Mouse (Mus musculus): ENCODE results near the gene Gse1. TPM values are rescaled to one million over a fixed set of nuclear protein-coding genes. Genes with fewer than 3 reads are reported as not detected.

The Gse1 gene
- polyA plus RNA-seq, 1 experiment from 2014 or later = 9.6 TPM

- no peak for ATAC-seq (ENCODE audit: borderline replicate concordance, extremely low read depth, low FRiP score, low TSS enrichment)
- Histone ChIP-seq H3K36me3 (no peaks in the 10 kb centered on the region), H3K27me3 (no peaks in the 10 kb centered on the region), H3K4me3 (no peak overlapping the region), H3K9ac (no peak overlapping the region), H3K4me1 (peaks cover 54% of the 10 kb centered on the region), H3K9me3 (no peaks in the 10 kb centered on the region), H3K27ac (no peak overlapping the region), H3K4me2 (no peak overlapping the region)
- 59% methylated on average over 25 of the region's 25 CpGs for WGBS
Measured at GRCm38 (mm10) chr8:120476711-120477575, 248.7 kb downstream of the Gse1 start.

DNA sequence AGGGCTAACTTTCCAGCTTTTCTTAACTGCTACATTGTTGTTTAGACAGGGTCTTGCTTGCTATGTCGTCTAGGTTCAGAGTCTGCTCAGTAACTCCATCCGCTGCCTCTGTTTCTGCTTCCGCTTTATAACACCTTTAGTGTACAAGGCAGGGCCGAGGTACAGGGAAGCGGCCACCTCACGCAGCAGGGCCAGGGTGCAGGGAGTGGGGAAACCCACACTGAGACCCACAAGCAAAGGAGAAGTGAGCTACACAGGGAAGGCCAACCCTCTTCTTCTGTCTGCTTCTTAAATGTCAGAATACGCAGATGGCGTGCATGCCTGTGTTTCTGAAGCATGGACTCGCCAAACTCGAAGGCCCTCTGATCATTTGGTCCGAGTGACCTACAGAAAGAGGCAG, 250.5 kb downstream of the Gse1 start:
- H3K4me1 ChIP-seq = peaks cover 37% of the 10 kb centered on the region
- H3K9ac ChIP-seq = no peak overlapping the region
- H3K4me2 ChIP-seq = no peak overlapping the region
- no peaks in the 10 kb centered on the region for H3K36me3 ChIP-seq
- ATAC-seq (ENCODE audit: borderline replicate concordance, extremely low read depth, low FRiP score, low TSS enrichment) = no peak
- no peaks in the 10 kb centered on the region for H3K27me3 ChIP-seq
- no peak overlapping the region for H3K4me3 ChIP-seq
- whole genome bisulfite sequencing = 88% methylated on average over 11 of the region's 11 CpGs
- no peaks in the 10 kb centered on the region for H3K9me3 ChIP-seq
- no peak overlapping the region for H3K27ac ChIP-seq

- no peaks in the 10 kb centered on the region for H3K27me3 ChIP-seq
- peaks cover 42% of the 10 kb centered on the region for H3K4me1 ChIP-seq
- H3K4me3 ChIP-seq = no peak overlapping the region
- ATAC-seq (ENCODE audit: borderline replicate concordance, extremely low read depth, low FRiP score, low TSS enrichment) = no peak
- no peak overlapping the region for H3K27ac ChIP-seq
- no peaks in the 10 kb centered on the region for H3K36me3 ChIP-seq
- no peak overlapping the region for H3K4me2 ChIP-seq
- no peak overlapping the region for H3K9ac ChIP-seq
- WGBS = 85% methylated on average over 4 of the region's 4 CpGs
- no peaks in the 10 kb centered on the region for H3K9me3 ChIP-seq
Measured at GRCm38 (mm10) chr8:120479691-120480090, 251.4 kb downstream of the Gse1 start.

DNA sequence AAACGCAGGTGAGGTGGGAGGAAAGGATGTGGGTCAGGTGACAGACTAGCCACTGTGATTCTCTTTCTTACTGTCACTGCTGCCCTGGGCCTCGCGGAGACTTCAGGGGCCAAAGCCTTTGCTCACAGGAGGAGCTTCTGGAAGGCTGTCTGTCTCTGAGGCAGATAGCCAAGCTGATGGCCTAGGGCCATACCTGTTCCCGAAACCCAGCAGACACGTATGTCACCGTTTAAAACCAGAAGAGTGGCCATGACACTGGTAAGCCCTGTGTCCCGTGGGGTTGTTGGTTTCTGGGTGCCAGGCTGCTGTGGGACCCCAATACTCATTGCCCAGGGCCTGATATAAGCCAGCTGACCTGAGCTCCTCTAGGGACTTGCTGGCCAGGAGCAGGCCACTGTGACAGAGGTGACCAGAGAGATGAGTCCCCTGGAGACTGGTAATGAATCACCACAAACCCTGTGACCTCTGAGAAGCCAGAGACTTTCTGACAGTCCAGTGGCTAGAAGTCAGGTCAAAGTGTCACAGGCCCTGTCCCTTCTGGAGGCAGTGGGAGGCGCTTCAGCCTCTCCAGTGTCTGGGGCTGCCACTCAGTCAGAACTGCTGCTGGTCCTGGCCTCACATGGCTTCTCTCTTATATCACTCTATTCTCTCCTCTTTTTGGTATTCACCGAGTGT, 253.9 kb downstream of the Gse1 start:
- Histone ChIP-seq H3K27me3 (no peaks in the 10 kb centered on the region), H3K4me2 (no peak overlapping the region), H3K4me3 (no peak overlapping the region), H3K27ac (no peak overlapping the region), H3K36me3 (no peaks in the 10 kb centered on the region), H3K4me1 (peaks cover 41% of the 10 kb centered on the region), H3K9ac (no peak overlapping the region), H3K9me3 (no peaks in the 10 kb centered on the region)
- WGBS = 76% methylated on average over 9 of the region's 9 CpGs
- no peak for ATAC-seq (ENCODE audit: borderline replicate concordance, extremely low read depth, low FRiP score, low TSS enrichment)

DNA sequence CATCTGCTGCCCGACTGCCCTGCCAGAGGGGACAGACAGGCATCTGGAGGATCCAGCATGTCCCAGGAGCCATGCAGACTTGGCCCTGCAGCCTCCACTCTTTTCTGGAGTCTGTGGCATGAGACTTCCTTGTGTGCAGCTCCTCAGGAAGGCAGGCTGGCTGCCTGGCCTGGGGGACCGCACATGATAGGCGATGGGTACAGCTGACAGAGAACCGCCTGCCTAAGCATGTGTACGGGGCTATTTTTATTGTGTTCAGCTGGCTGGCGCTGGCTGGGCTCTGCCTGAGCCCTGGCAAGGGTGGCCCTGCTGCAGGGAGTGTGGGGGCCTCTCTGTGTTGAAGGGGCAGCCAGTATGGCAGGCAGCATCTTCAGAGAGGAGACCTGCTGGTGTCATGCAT, 256.2 kb downstream of the Gse1 start:
- 70% methylated on average over 6 of the region's 6 CpGs for WGBS

GRCm38 (mm10) chr8:120485116-120485515, 256.9 kb downstream of the Gse1 start:
- H3K36me3 ChIP-seq = no peaks in the 10 kb centered on the region
- H3K4me3 ChIP-seq = no peak overlapping the region
- peaks cover 49% of the 10 kb centered on the region for H3K4me1 ChIP-seq
- H3K27me3 ChIP-seq = no peaks in the 10 kb centered on the region
- H3K9me3 ChIP-seq = no peaks in the 10 kb centered on the region
- no peak for ATAC-seq (ENCODE audit: borderline replicate concordance, extremely low read depth, low FRiP score, low TSS enrichment)
- 39% methylated on average over 6 of the region's 6 CpGs for WGBS
- H3K4me2 ChIP-seq = no peak overlapping the region
- no peak overlapping the region for H3K9ac ChIP-seq
- no peak overlapping the region for H3K27ac ChIP-seq

More for the DNA sequence above, 256.2 kb downstream of the Gse1 start:
- no peak overlapping the region for H3K27ac ChIP-seq
- H3K9ac ChIP-seq = no peak overlapping the region
- H3K4me3 ChIP-seq = no peak overlapping the region
- H3K4me2 ChIP-seq = no peak overlapping the region
- no peak for ATAC-seq (ENCODE audit: borderline replicate concordance, extremely low read depth, low FRiP score, low TSS enrichment)
- H3K27me3 ChIP-seq = no peaks in the 10 kb centered on the region
- H3K9me3 ChIP-seq = no peaks in the 10 kb centered on the region
- no peaks in the 10 kb centered on the region for H3K36me3 ChIP-seq
- H3K4me1 ChIP-seq = peaks cover 43% of the 10 kb centered on the region

GRCm38 (mm10) chr8:120485551-120486476, 257.6 kb downstream of the Gse1 start:
- no peaks in the 10 kb centered on the region for H3K27me3 ChIP-seq
- H3K4me1 ChIP-seq = peaks cover 56% of the 10 kb centered on the region
- WGBS = 46% methylated on average over 21 of the region's 21 CpGs
- no peaks in the 10 kb centered on the region for H3K9me3 ChIP-seq
- no peak overlapping the region for H3K9ac ChIP-seq
- H3K4me3 ChIP-seq = peak overlapping the region; percentile 79; the same call in 1 of the 2 replicates
- H3K4me2 ChIP-seq = peak overlapping the region; percentile 98
- 0 out of 2 replicates have a peak overlapping the region, but pooled peaks have one; percentile 39 for H3K27ac ChIP-seq
- no peaks in the 10 kb centered on the region for H3K36me3 ChIP-seq
- ATAC-seq (ENCODE audit: borderline replicate concordance, extremely low read depth, low FRiP score, low TSS enrichment) = no peak

DNA sequence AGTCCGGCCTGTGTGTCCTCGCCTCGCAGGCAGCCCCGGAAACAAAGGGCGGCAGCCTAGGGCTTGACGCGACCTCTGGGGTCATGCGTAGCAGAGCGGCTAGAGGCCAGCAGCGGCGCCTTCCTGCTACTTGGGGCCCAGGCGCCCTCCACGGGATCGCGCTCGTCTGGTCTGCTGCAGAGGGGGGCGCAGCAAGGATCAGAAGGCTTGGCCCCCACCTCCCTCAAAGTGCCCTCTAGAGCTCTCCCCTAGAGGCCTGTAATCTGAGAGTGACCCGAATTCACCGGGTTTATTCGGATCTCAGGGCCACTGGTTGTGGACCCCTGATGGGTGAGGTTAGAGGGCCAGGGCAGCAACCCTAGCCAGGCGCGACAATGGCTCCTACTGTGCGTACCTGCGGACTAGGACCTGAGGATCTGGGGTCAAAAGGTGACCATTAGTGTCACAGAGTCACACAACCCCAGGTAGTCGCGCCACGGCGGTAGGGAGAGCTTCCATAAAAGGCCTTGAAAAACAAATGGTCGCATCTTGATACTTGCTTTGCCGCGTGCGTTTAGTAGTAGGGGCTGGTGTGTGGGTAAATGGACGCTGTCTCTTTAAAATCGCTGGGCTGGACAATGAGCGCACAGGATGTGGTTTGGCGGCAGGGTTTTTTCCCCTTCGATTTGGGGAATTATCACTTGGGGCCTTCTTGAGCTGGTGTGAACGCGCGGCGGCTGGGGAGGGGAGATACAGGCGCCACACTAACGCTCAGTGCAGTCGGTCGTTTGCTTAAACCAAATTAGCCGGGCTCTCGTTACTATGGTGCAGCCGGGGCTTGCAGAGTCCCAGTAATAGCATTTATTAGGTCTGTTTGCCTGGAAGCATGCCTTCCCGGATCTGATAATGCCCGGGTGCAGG, 258.5 kb downstream of the Gse1 start:
- peak; percentile 13; the same call in 1 of the 2 replicates for ATAC-seq (ENCODE audit: borderline replicate concordance, extremely low read depth, low FRiP score, low TSS enrichment)
- H3K4me1 ChIP-seq = peaks cover 59% of the 10 kb centered on the region
- no peaks in the 10 kb centered on the region for H3K36me3 ChIP-seq
- H3K9ac ChIP-seq = peak overlapping the region; percentile 81
- H3K27ac ChIP-seq = peak overlapping the region; percentile 95
- H3K9me3 ChIP-seq = no peaks in the 10 kb centered on the region
- H3K4me2 ChIP-seq = peak overlapping the region; percentile 98
- peak overlapping the region; percentile 79 for H3K4me3 ChIP-seq
- no peaks in the 10 kb centered on the region for H3K27me3 ChIP-seq
- WGBS = 8% methylated on average over 50 of the region's 50 CpGs

DNA sequence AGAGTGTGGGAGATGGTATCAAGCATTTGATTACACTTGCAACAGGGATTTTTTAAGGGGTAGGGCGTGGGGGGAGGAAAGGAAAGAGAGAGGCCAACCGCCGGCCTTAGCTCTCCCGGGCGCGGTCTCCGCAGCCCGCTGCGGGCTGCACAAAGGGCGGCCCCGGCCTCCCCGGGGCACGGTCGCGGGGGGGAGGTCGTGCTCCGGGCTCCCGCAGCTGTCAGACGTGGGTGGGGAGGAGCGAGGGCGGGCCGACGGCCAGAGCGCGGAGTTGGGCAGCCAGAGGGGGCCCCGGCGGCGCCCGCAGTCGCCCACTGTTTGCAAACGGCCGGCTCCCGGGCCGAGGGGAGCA, 259.1 kb downstream of the Gse1 start:
- Histone ChIP-seq H3K27me3 (no peaks in the 10 kb centered on the region), H3K27ac (peak overlapping the region; percentile 95), H3K4me3 (peak overlapping the region; percentile 79), H3K9ac (peak overlapping the region; percentile 81), H3K9me3 (no peaks in the 10 kb centered on the region), H3K4me2 (peak overlapping the region; percentile 98), H3K36me3 (no peaks in the 10 kb centered on the region), H3K4me1 (peaks cover 65% of the 10 kb centered on the region)
- WGBS = 0% methylated on average over 34 of the region's 34 CpGs
- ATAC-seq (ENCODE audit: borderline replicate concordance, extremely low read depth, low FRiP score, low TSS enrichment) = peak; percentile 2; the same call in 1 of the 2 replicates

GRCm38 (mm10) chr8:120487729-120488510, 259.7 kb downstream of the Gse1 start:
- Histone ChIP-seq H3K9me3 (no peaks in the 10 kb centered on the region), H3K27ac (peak overlapping the region; percentile 95), H3K9ac (peak overlapping the region; percentile 81), H3K27me3 (no peaks in the 10 kb centered on the region), H3K4me1 (peaks cover 71% of the 10 kb centered on the region), H3K4me2 (peak overlapping the region; percentile 98), H3K4me3 (peak overlapping the region; percentile 79), H3K36me3 (no peaks in the 10 kb centered on the region)
- under 1% methylated on average over 47 of the region's 55 CpGs for WGBS
- ATAC-seq (ENCODE audit: borderline replicate concordance, extremely low read depth, low FRiP score, low TSS enrichment) = peak; percentile 26; the same call in 1 of the 2 replicates

Measured in lung, embryonic 15.5 days (tissue).